Mouse (Mus musculus) brain, embryonic 14.5 days (tissue): ENCODE measurements around the gene Rab15. TPM values are rescaled to one million over a fixed set of nuclear protein-coding genes. Genes with fewer than 3 reads are reported as not detected.
"Not testable (repeated sequence)": the region's sequence is repeated elsewhere in the genome, so short reads cannot be mapped to it uniquely, and the experiment has no call there.

Source experiments
- DNase-seq: peaks from one replicate; pipeline ENCODE4 v3.0.0-alpha.2; 2011; ENCODE audit warnings: low read depth
- CTCF ChIP-seq: fragments of 200-500 bp; IDR thresholded peaks from 2 replicates; pipeline ENCODE4 v1.5.1; 2012; ENCODE audit warnings: inconsistent platforms, mild to moderate bottlenecking, moderate library complexity, borderline replicate concordance; ENCODE audit not compliant: insufficient read depth, insufficient read length; ENCODE audit errors: extremely low read depth
- POLR2A ChIP-seq: fragments of 200-500 bp; IDR thresholded peaks from 2 replicates; pipeline ENCODE4 v1.6.1; 2012; ENCODE audit warnings: mild to moderate bottlenecking, inconsistent platforms, borderline replicate concordance; ENCODE audit not compliant: poor library complexity, insufficient read depth, insufficient read length, severe bottlenecking; ENCODE audit errors: extremely low read depth
- polyA plus RNA-seq: library from polyadenylated mRNA; depleted of rRNA; stranded (reverse); fragments of >200 nt; gene quantifications from 2 replicates; pipeline ENCODE4 v1.2.3, GENCODE M21; 2012; rRNA removed

Rab15 gene
- polyA plus RNA-seq: 27.4 and 37.6 TPM in 2 replicates

DNA sequence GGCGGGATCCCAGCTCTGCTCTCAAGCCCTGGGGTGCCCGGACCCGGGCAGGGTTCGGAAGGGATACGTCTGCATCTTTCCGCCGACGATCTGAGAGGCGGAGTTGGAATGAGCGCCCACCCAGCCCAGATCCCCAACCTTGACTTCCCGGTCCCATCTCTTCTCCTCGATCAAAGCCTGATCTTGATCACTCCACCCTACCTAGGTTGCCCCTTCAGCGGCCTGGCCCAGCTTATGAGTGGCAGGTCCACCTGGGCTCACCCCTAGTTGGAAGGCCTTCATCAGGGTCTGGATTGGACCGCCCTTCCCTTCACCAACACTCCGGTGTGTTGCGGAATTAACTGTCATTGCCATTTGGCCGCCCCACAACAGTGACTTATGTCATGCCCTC, at the start of gene Rab15:
TSS of gene Rab15 (minus strand) at position 258 of the 391 bp plus-strand sequence.
- DNase-seq: no peak
- TF ChIP-seq POLR2A: no peak
- no peak for TF ChIP-seq CTCF

DNA sequence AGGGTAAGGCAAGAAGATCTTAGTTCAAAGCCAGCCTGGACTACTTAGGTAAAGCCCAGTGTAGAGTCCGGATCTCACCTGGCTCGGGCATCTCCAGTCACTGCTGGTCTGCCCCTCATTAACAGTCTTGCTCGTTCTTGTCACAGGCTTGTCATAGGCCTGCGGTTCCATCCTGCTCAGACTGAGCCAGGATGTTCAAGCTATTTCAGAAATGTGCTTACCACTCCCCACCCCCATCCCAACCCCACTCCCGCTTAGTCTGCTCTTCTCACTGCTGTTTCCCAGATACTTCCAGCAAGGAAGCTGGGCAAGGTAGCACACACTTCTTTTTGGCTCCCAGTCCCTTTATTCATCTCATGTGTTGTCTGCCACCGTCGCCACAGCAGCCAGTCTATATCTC, 46.9 kb upstream of the Rab15 start:
- TF ChIP-seq CTCF: no peak
- TF ChIP-seq POLR2A: no peak
- DNase-seq: no peak

DNA sequence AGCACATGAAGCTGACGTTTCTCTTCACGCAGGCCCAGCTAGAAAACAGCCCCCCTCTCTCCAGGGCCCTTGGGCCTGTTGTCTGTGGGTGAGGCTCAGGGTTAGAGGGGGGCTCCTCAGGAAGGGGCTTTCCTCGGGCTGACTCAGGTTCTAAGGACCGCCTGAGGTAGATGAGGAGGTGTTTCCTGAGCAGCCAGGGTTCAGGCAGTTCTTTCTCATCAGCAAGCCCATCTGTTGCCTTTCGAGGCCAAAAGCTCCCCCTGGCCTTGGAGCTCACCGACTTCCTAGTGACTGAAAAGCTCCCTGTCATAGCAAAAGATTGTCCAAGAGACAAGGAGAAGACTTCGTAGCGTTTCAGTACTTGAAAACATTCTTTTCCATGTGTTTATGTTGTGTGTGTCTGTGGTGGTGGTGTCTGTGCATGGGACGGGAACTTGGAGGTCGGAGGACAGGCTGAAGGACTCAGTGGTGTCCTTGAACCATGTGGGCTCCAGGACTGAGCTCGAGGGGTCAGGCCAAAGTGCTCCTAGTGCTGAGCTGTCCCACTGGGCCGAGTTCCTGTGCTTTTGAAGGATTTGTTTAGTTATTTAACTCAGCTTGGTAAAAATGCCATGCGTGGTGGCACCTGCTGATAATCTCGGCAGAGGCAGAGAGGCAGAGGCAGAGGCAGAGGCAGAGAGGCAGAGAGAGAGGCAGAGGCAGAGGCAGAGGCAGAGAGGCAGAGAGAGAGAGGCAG, 45.9 kb upstream of the Rab15 start:
- TF ChIP-seq POLR2A: no peak
- TF ChIP-seq CTCF: no peak
- no peak for DNase-seq

DNA sequence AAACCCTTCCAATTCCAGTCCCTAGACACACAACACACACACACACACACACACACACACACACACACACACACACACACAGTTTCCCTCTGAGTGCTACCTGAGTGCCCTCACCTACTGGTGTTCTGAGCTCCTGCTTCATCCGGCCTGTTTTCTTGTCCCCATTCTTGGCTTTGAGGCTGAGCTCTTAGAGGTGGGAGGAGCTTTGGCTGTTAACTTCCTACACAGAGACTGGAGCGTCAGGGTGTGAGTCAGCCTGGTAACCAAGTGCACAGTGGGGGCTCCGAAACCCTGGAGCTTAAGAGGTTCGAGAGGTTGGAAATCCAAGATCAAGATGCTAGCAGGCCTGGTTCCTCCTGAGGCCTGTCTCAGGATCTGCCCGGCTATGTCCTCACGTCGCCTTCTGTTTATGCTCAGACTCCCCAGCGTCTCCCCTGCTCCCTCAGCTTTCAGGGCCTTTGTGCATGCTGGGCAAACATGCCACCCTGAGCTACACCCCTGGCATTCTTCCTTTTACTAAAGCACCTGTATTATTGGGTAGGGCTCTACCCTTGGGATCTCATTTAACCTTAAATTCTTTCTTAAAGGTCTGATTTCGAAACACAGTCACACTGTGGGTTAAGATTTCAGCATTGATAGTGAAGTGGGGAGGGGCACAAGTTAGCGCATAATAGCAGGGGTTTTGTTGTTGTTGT, 45.0 kb upstream of the Rab15 start:
- TF ChIP-seq POLR2A (no peak), CTCF (no peak)

DNA sequence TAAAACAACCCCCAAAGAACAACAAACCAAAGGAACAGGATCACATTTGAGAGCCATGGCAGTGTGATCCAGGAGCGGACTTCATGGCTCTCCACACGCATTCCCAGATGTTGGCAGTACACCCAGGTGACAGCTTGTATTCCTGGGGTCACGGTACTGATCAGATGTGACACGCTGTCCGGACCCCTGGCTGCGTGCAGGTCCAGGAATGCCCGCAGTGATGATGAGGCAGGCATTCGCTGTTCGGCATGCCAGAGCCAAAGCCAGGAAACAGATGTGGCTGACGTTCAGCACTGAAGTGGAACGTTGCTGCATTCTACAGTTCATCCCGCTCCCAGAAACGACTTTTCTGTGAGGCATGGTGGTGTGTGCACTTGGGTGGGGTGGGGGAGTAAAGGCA, 42.6 kb upstream of the Rab15 start:
- no peak for TF ChIP-seq POLR2A

More for the DNA sequence above, 45.0 kb upstream of the Rab15 start:
- DNase-seq: peak; percentile 18

DNA sequence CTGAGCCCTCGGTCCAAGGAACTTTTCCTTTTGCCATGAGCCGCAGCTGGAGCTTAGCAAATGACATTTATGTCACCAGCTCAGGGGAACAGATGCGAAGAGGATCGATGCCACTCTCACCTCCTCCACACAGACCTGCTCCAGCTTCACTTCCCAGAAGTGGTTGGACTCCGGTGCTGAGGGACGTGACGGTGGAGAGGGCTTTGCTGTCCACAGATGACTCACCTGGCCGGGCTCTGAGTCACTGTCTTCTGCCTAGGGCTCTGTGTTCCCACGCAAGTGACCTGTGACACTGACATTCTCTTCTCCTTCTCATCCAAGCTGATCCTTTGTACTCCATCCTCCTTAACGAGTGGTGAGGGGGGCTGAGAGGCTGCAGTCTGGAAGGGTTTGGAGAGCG, 40.9 kb upstream of the Rab15 start:
- no peak for TF ChIP-seq CTCF
- TF ChIP-seq POLR2A: no peak
- no peak for DNase-seq

More for the DNA sequence above, 42.6 kb upstream of the Rab15 start:
- no peak for DNase-seq

DNA sequence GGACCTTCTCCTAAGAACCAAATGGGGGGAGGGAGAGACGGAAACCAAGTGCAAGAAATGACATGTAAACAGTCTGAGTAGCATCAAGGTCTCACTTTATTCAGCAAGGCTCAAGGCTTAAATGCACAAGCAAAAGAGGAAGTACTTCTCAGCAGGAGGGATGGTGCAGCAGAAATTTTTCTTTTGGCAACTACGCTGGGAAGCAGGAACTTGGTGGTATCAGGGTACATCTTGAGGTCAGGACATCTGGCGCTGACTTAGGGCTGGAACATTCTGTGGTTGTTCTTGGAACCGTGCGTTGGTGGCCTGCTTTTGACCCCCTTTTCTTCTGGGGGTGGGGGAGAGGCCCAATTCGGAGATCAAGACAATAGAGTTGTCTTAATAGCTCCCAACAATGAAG, 36.1 kb upstream of the Rab15 start:
- DNase-seq: not testable (repeated sequence)

DNA sequence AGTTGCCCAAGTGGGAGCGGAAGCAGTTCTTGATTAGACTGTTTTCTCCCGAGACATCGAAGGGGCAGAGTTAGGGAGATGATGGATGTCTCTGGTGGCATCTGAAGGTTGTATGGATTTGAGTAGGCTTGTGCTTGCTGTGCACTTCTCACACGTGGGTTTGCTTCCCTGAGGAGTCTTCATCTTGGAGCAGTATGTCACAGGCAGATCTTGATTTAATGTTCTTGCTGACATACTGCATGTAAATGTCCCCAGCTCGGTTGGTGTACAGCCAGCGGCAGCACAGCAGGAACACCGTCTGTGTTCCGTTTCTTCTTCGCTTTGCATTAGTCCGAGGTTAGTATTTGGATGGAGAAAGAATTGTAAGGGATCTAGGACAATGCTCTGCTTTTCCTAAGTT, 34.4 kb upstream of the Rab15 start:
- DNase-seq: no peak
- TF ChIP-seq POLR2A (no peak), CTCF (no peak)

DNA sequence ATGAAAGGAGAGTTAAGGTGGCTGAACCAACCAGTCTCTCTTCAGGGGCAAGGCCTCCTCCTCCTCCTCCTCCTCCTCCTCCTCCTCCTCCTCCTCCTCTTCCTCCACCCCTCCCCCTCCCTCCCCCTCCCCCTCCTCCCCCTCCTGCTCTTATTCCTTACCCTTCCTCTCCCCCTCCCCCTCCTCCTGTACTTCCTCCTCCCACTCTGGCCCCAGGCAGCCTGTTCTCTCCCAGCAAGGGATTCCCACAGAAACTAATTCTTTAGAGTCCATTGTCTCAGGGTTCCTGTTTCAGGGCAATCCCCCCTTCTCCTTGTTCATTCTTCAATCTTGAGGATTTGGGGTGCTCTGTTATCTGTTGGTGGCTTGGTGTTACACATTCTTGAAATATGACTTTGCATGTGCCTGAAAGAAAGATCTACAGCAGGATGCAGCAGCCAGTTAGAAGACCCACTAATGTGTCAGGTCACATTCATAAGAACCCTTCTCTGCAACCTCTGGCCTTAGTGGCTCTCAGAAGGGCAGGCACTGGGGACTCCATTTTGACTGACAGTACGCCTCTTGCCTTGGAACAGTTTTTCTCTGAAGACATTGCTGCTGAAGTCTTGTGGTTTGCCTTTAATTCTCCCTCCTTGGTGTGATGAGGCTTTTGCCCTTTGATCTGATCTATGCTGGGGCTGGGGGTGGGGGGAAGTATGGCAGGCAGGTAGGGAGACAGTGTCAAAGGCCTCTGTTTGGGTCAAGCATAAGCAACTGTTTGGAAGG, 30.9 kb upstream of the Rab15 start:
- TF ChIP-seq CTCF (no peak), POLR2A (no peak)
- no peak for DNase-seq

DNA sequence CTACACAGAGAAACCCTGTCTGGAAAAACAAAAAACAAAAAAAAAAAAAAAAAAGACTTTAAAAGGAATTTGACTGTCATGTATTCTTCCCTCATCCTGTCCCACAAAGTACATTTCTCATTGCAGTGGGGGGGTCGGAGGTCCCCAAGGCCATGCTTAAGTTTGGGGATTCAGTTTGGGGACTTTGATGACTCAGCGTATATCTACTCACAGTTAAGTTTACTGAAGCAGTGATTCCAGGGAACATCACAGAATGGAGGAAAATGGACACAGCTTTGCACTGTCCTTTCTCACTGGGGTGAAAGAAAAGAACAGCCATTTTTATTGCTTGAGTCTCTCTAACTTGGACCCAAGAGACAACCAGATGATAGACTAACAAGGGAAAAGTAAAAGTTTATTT, 29.7 kb upstream of the Rab15 start:
- DNase-seq: no peak
- TF ChIP-seq CTCF (no peak), POLR2A (no peak)

DNA sequence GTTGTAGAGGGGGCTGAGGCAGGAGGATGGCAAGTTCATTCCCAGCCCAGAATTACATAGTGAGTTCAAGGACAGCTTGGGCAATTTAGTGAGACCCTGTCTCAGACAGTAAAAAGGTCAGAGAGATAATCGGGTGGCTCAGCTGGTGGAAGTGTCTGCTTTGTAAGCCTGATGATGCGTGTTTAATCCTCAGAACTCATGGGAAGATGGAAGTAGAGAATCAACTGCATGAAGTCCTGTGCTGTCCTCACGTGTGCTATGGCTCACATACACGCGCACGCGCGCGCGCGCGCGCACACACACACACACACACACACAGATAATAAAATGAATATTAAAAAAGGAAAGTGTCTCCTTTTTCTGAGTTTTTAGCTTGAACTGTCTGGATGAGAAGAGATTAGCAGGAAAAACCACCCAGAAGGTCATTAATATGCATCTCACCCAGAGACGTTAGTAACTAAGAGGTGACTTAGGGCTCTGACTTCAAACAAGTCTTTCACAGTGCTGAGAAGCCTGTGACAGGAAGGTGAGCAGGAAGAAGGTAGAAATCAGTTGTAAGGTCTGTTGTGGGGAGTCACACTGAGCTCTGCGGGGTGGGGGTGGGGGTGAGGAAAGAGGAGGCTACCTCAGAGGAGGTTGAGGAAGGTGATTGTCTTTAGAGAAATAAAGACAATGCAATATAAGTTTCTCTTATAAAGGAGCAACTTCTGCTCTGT, 21.8 kb upstream of the Rab15 start:
- TF ChIP-seq CTCF (no peak), POLR2A (no peak)
- DNase-seq: no peak

DNA sequence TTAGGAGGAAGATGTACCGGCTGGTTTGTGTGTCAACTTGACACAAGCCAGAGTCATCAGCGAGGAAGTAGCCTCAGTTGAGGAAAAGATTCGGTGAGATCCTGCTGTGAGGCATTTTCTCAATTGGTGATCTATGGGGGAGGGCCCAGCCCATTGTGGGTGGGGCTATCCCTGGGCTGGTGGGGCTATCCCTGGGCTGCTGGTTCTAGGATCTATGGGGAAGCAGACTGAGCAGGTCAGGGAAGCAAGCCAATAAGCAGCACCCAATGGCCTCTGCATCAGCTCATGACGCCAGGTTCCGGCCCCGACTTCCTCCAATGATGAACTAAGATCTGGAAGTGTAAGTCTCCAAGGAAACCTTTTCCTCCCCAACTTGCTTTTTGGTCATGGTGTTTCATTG, 17.4 kb upstream of the Rab15 start:
- TF ChIP-seq CTCF (no peak), POLR2A (no peak)
- no peak for DNase-seq
